ENCODE assay signal across 23 mouse cellular contexts in the genomic region with DNA sequence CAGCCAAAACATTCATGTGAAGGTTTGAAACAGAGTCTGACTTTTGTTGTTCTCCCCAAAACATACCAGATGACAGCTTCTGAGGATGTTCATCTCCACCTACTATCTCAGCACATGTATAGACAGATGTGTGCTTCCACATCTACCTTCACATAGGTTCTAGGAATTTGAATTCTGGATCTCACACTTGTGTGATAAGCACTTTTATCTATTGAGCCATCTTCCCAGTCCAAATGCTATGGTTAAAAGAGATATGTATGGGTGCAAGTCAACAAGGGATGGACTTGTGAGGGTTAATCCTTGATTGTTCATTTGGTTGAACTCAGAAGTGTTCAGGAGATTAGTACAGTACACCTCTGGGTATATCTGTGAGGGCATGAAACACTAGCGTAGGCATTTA. TPM values are rescaled to one million over a fixed set of nuclear protein-coding genes. Genes with fewer than 3 reads are reported as not detected.
DNase-seq lines count a peak whose midpoint lies in the region; ATAC-seq and TF ChIP-seq lines count a peak whose summit lies in the region.
"Had no signal": no experiment of that assay in that cellular context is flagged by ENCODE, and none has a peak within 500 bp of the region (broad histone marks: within the 10 kb centered on the region; RNA-seq: fewer than 3 reads in every experiment).

No protein-coding gene starts in this region.

- TF ChIP-seq CTCF in G1E (IDR thresholded peaks at IDR 0.05; ENCODE audit: low read depth, low read length): no peak

- no peaks in the 10 kb centered on the region for H3K36me3 ChIP-seq in liver, embryonic 13.5 days
- H3K36me3 ChIP-seq in G1E (replicated peaks): no peaks in the 10 kb centered on the region
- H3K36me3 ChIP-seq: embryonic facial prominence, embryonic 13.5 days; embryonic facial prominence, embryonic 15.5 days; forebrain, embryonic 10.5 days; forebrain, embryonic 12.5 days had no signal

- H3K4me2 ChIP-seq in liver, embryonic 13.5 days: no peak overlapping the region
- H3K4me2 ChIP-seq: embryonic facial prominence, embryonic 13.5 days; embryonic facial prominence, embryonic 15.5 days; forebrain, embryonic 12.5 days had no signal

- DNase-seq in liver, embryonic 13.5 days: peak; percentile 9
- DNase-seq in liver (no peak), G1E (ENCODE audit: low spot score) (no peak)
- DNase-seq in c-Kit-negative CD71-positive TER-119-positive erythroid progenitor cells, embryonic 14.5 days (ENCODE audit: low read depth, low spot score): peak; percentile 31
- peak; percentile 69 for DNase-seq in c-Kit-positive CD71-positive TER-119-positive erythroid progenitor cells, embryonic 14.5 days (ENCODE audit: low spot score)
- DNase-seq in lung, postnatal 10 days: no peak
- no peak for DNase-seq in right cerebral cortex, postnatal 36 days (ENCODE audit: low spot score in 2 of 2)
- DNase-seq: adrenal gland, adult 2 months; adrenal gland, postnatal 10 days; adrenal gland, postnatal 25 days; cerebellum, adult 11-12 months; cerebellum, adult 2 months; cerebellum, adult 9-11 months; cerebellum, postnatal 14 days; cerebellum, postnatal 36 days; embryo, embryonic 11 days had no signal

- H3K9me3 ChIP-seq in liver, embryonic 13.5 days (replicated peaks): no peaks in the 10 kb centered on the region
- no peaks in the 10 kb centered on the region for H3K9me3 ChIP-seq in G1E (replicated peaks)
- H3K9me3 ChIP-seq: embryonic facial prominence, embryonic 13.5 days; embryonic facial prominence, embryonic 15.5 days; forebrain, embryonic 10.5 days; forebrain, embryonic 12.5 days had no signal

- H3K4me3 ChIP-seq in liver, embryonic 13.5 days (replicated peaks): no peak overlapping the region
- no peak overlapping the region for H3K4me3 ChIP-seq in G1E (ENCODE audit: low read depth, low read length)
- H3K4me3 ChIP-seq: embryonic facial prominence, embryonic 13.5 days; embryonic facial prominence, embryonic 15.5 days; erythroblast, embryonic 14.5 days; forebrain, embryonic 10.5 days; forebrain, embryonic 12.5 days had no signal

- ATAC-seq in liver, embryonic 13.5 days (ENCODE audit: low read depth): no peak
- ATAC-seq in G1E (ENCODE audit: extremely low read depth, insufficient number of reproducible peaks, low FRiP score, poor library complexity, severe bottlenecking): peak; percentile 37; the same call in 1 of the 2 replicates
- ATAC-seq: forebrain, embryonic 14.5 days; forebrain, embryonic 16.5 days had no signal

- H3K4me1 ChIP-seq in liver, embryonic 13.5 days (replicated peaks): peaks cover 31% of the 10 kb centered on the region
- peaks cover 36% of the 10 kb centered on the region for H3K4me1 ChIP-seq in G1E (ENCODE audit: insufficient read depth, low read depth, low read length)
- H3K4me1 ChIP-seq: embryonic facial prominence, embryonic 15.5 days had no signal

- WGBS in liver, embryonic 13.5 days (ENCODE audit: insufficient replicate concordance): 81% methylated on average over 1 of the region's 1 CpGs

- no peaks in the 10 kb centered on the region for H3K27me3 ChIP-seq in liver, embryonic 13.5 days
- no peaks in the 10 kb centered on the region for H3K27me3 ChIP-seq in G1E (ENCODE audit: insufficient read depth, low read length)
- H3K27me3 ChIP-seq: embryonic facial prominence, embryonic 13.5 days; embryonic facial prominence, embryonic 15.5 days; forebrain, embryonic 12.5 days had no signal

- no peak overlapping the region; the same call in 1 of the 2 replicates for H3K27ac ChIP-seq in liver, embryonic 13.5 days
- H3K27ac ChIP-seq: embryonic facial prominence, embryonic 13.5 days; embryonic facial prominence, embryonic 15.5 days; forebrain, embryonic 10.5 days; forebrain, embryonic 12.5 days had no signal

- H3K9ac ChIP-seq in liver, embryonic 13.5 days: no peak overlapping the region
- H3K9ac ChIP-seq: embryonic facial prominence, embryonic 13.5 days; embryonic facial prominence, embryonic 15.5 days; forebrain, embryonic 12.5 days had no signal

RNA-seq across cellular contexts. Expression of gene Cdan1, which starts 4.6 kb away (rescaled TPM):
- 2.9 and 3.6 TPM in 2 replicates for polyA plus RNA-seq in liver, embryonic 13.5 days (2015; fragmentation: Nextera tagmentation; extraction: Ambion mirVana)
- 26.2 and 33.2 TPM in 2 replicates for total RNA-seq in G1E (2014; fragmentation: Nextera tagmentation)
- total RNA-seq in G1E (2017): 18.4 and 19.9 TPM in 2 replicates
- polyA plus RNA-seq in G1E (2012): 63.1 and 92.7 TPM in 2 replicates

RNA-seq across cellular contexts. Expression of gene Ttbk2, which starts 5.1 kb away (rescaled TPM):
- 0.80 and 0.89 TPM in 2 replicates for polyA plus RNA-seq in liver, embryonic 13.5 days (2015; fragmentation: Nextera tagmentation; extraction: Ambion mirVana)
- total RNA-seq in G1E (2014; fragmentation: Nextera tagmentation): 7.1 and 9.2 TPM in 2 replicates
- 7.3 and 8.4 TPM in 2 replicates for total RNA-seq in G1E (2017)
- polyA plus RNA-seq in G1E (2012): 4.9 and 5.8 TPM in 2 replicates

Comparison
In these comparisons a context has a peak if more than half of its experiments do, and no peak if none do; other contexts are left out.
1. DNase-seq: peak in liver, embryonic 13.5 days (single experiment), c-Kit-negative CD71-positive TER-119-positive erythroid progenitor cells, embryonic 14.5 days (single experiment) and c-Kit-positive CD71-positive TER-119-positive erythroid progenitor cells, embryonic 14.5 days (single experiment); none in liver (single experiment), G1E (single experiment), lung, postnatal 10 days (single experiment) and right cerebral cortex, postnatal 36 days (0 of 2).
2. RNA of gene Cdan1, which starts 4.6 kb away (polyA plus RNA-seq): 63.1 to 92.7 TPM in G1E; 2.9 to 3.6 TPM in liver, embryonic 13.5 days; every median in the first group is over 10 times any median in the second.